Mouse (Mus musculus) testis, adult 2 months (tissue): ENCODE results near the gene Cand2.

Source experiments
- CTCF ChIP-seq: fragments of 200-500 bp; IDR thresholded peaks from 2 replicates; pipeline ENCODE4 v1.5.1; 2012; ENCODE audit warnings: low read depth, mild to moderate bottlenecking, inconsistent platforms, low read length, moderate library complexity; ENCODE audit not compliant: control insufficient read depth, insufficient read depth, insufficient replicate concordance
- POLR2A ChIP-seq: fragments of 200-500 bp; IDR thresholded peaks from 2 replicates; pipeline ENCODE4 v1.6.1; 2012; ENCODE audit warnings: low read depth, mild to moderate bottlenecking, inconsistent platforms, low read length, moderate library complexity; ENCODE audit not compliant: control insufficient read depth

GRCm38 (mm10) chr6:115734909-115735308 lies 39.4 kb upstream of the Cand2 start:
- no peak for TF ChIP-seq POLR2A
- TF ChIP-seq CTCF: peak; percentile 39; the same call in 1 of the 2 replicates
